Mouse (Mus musculus) small intestine, adult 2 months (tissue): ENCODE results near the gene Ihh.

Experiments used
- CTCF ChIP-seq: fragments of 200-500 bp; IDR thresholded peaks from 2 replicates; pipeline ENCODE4 v1.5.1; 2012; ENCODE audit warnings: low read depth, mild to moderate bottlenecking, control low read depth, inconsistent platforms, low read length, moderate library complexity, mixed read lengths; ENCODE audit not compliant: insufficient replicate concordance, insufficient read length; ENCODE audit errors: extremely low read depth
- POLR2A ChIP-seq: fragments of 200-500 bp; IDR thresholded peaks from 2 replicates; pipeline ENCODE4 v1.6.1; 2012; ENCODE audit warnings: low read depth, mild to moderate bottlenecking, control low read depth, inconsistent platforms, low read length, moderate library complexity

DNA sequence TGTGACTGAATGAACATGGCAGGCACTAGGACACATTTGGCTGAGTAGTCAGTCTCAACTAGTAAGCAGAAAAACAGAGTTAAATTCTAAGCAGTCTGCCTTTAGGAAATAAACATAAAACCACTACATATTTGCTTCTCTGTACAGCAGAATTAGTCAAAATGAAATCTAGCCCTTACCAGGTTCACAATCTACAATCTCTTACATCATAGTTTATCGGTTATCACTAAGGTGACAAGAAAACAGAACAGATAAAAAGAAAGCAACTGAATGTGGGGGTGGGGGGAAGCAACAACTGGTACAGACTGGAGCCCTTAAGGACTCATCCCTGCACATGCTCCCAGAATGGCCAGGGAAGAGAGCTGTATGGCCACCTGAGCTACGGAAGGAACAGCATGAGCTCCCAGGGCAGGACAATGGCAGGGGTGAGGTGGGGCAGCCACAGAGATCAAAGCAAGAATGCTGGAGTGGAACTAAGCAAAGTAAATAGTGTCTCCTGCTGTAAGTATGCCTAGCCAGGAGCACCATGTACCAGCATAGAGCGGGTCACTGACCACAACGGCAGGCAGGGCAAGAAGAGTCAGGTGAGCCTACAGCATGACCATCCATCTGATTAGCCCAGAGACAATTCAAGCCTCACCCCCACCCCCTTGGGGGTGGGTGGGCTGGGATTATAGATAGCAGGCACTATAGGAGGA lies 20.0 kb upstream of the Ihh start:
- TF ChIP-seq CTCF (no peak), POLR2A (no peak)
